Mouse (Mus musculus) CD4-positive, CD25-positive, alpha-beta regulatory T cell, adult 4 months (primary cell): Measurements from ENCODE around the gene Col8a2. TPM values are rescaled to one million over a fixed set of nuclear protein-coding genes. Genes with fewer than 3 reads are reported as not detected.

Experiments used
- ATAC-seq: one replicate; pipeline ENCODE4 v1.8.0; 2017
- polyA plus RNA-seq, 2 experiments: library from polyadenylated mRNA; unstranded; fragments of 100-300 nt; shearing (Covaris generic); gene quantifications; one replicate each; pipeline ENCODE4 v1.2.1; 2017

Col8a2 gene
- polyA plus RNA-seq, 2 experiments from 2014 or later = not detected

GRCm38 (mm10) chr4:126303877-126304276 lies 17.3 kb downstream of the Col8a2 start:
- ATAC-seq = no peak

GRCm38 (mm10) chr4:126305428-126305827 lies 18.8 kb downstream of the Col8a2 start:
- ATAC-seq = no peak

- ATAC-seq = no peak
Measured at GRCm38 (mm10) chr4:126306058-126306457, 19.5 kb downstream of the Col8a2 start.

GRCm38 (mm10) chr4:126306827-126307226 lies 20.2 kb downstream of the Col8a2 start:
- ATAC-seq = no peak

GRCm38 (mm10) chr4:126309211-126309921 lies 22.8 kb downstream of the Col8a2 start:
- no peak for ATAC-seq

GRCm38 (mm10) chr4:126309922-126310309 lies 23.3 kb downstream of the Col8a2 start:
- ATAC-seq = peak; percentile 67

GRCm38 (mm10) chr4:126310344-126310743 lies 23.8 kb downstream of the Col8a2 start:
- no peak for ATAC-seq

GRCm38 (mm10) chr4:126311566-126312200 lies 25.1 kb downstream of the Col8a2 start:
- no peak for ATAC-seq

GRCm38 (mm10) chr4:126313202-126313601 lies 26.6 kb downstream of the Col8a2 start:
- ATAC-seq = no peak

GRCm38 (mm10) chr4:126314393-126314792 lies 27.8 kb downstream of the Col8a2 start:
- ATAC-seq = no peak

- ATAC-seq = no peak
Measured at GRCm38 (mm10) chr4:126315931-126316330, 29.3 kb downstream of the Col8a2 start.

- ATAC-seq = no peak
Measured at GRCm38 (mm10) chr4:126316443-126317040, 29.9 kb downstream of the Col8a2 start.

GRCm38 (mm10) chr4:126319806-126320205 lies 33.2 kb downstream of the Col8a2 start:
- no peak for ATAC-seq

GRCm38 (mm10) chr4:126321111-126321853 lies 34.7 kb downstream of the Col8a2 start, which contains the start of gene Adprhl2:
Gene Adprhl2, minus strand, starts transcription at chr4:126321703.
- ATAC-seq = peak; percentile 97

- ATAC-seq = peak; percentile 1
Measured at GRCm38 (mm10) chr4:126321854-126322511, 35.4 kb downstream of the Col8a2 start.

GRCm38 (mm10) chr4:126322646-126323045 lies 36.1 kb downstream of the Col8a2 start:
- no peak for ATAC-seq

- ATAC-seq = no peak
Measured at GRCm38 (mm10) chr4:126324861-126325260, 38.3 kb downstream of the Col8a2 start.

GRCm38 (mm10) chr4:126325281-126325861 lies 38.8 kb downstream of the Col8a2 start, which contains the start of gene Tekt2:
Gene Tekt2, minus strand, starts transcription at chr4:126325688.
- ATAC-seq = no peak

GRCm38 (mm10) chr4:126326036-126326435 lies 39.4 kb downstream of the Col8a2 start:
- ATAC-seq = no peak

GRCm38 (mm10) chr4:126330295-126330694 lies 43.7 kb downstream of the Col8a2 start:
- ATAC-seq = no peak

- no peak for ATAC-seq
Measured at GRCm38 (mm10) chr4:126331751-126332150, 45.2 kb downstream of the Col8a2 start.

- no peak for ATAC-seq
Measured at GRCm38 (mm10) chr4:126332358-126332757, 45.8 kb downstream of the Col8a2 start.
